Mouse (Mus musculus) MEL (cell line): ENCODE results near the gene Cela1. TPM values are rescaled to one million over a fixed set of nuclear protein-coding genes. Genes with fewer than 3 reads are reported as not detected.

Experiments used
- DNase-seq: peaks from one replicate; pipeline ENCODE4 v3.0.0; 2011; ENCODE audit warnings: low read depth, low spot score
- H3K27ac ChIP-seq: 2 replicates; pipeline ENCODE4 v1.5.1; 2012; ENCODE audit warnings: low read depth, mild to moderate bottlenecking, control low read depth, low read length, moderate library complexity; ENCODE audit not compliant: control insufficient read depth
- H3K27me3 ChIP-seq, 2 experiments: fragments of 150-350 bp in 1 of 2; sonication (generic) in 1 of 2; 2 replicates each; pipeline ENCODE4 v1.6.1; 2012; ENCODE audit warnings: low read length in 2 of 2, mild to moderate bottlenecking in 2 of 2, improper control_type of control experiment in 1 of 2, moderate library complexity in 1 of 2; ENCODE audit not compliant: insufficient read depth in 2 of 2, control insufficient read depth in 1 of 2
- H3K36me3 ChIP-seq, 2 experiments: 2 replicates each; pipeline ENCODE4 v1.6.1; 2012 to 2014; ENCODE audit warnings: low read length in 2 of 2, improper control_type of control experiment in 1 of 2, inconsistent platforms in 1 of 2, mild to moderate bottlenecking in 1 of 2; ENCODE audit not compliant: insufficient read depth in 2 of 2, control insufficient read depth in 1 of 2
- H3K4me1 ChIP-seq, 2 experiments: fragments of 150-350 bp in 1 of 2; sonication (generic) in 1 of 2; 2 replicates each; pipeline ENCODE4 v1.6.1; 2012; ENCODE audit warnings: low read length in 2 of 2, improper control_type of control experiment in 1 of 2, mild to moderate bottlenecking in 1 of 2; ENCODE audit not compliant: insufficient read depth in 2 of 2, control insufficient read depth in 1 of 2
- H3K4me3 ChIP-seq, 2 experiments: fragments of 150-350 bp in 1 of 2; sonication (generic) in 1 of 2; 2 replicates each; pipeline ENCODE4 v1.5.1; 2012; ENCODE audit warnings: low read depth in 2 of 2, low read length in 2 of 2, mild to moderate bottlenecking in 2 of 2, moderate library complexity in 2 of 2, control low read depth in 1 of 2, improper control_type of control experiment in 1 of 2; ENCODE audit not compliant: control insufficient read depth in 1 of 2, insufficient read depth in 1 of 2
- H3K79me2 ChIP-seq: 2 replicates; pipeline ENCODE4 v1.6.1; 2012; ENCODE audit warnings: mild to moderate bottlenecking, low read length, moderate library complexity; ENCODE audit not compliant: control insufficient read depth, poor library complexity, insufficient read depth
- H3K9ac ChIP-seq: 2 replicates; pipeline ENCODE4 v1.6.1; 2012; ENCODE audit warnings: low read depth, mild to moderate bottlenecking, control low read depth, low read length, moderate library complexity; ENCODE audit not compliant: control insufficient read depth, poor library complexity, severe bottlenecking
- H3K9me3 ChIP-seq: fragments of 150-350 bp; sonication (generic); replicated peaks from 2 replicates; pipeline ENCODE4 v1.6.1; 2012; ENCODE audit warnings: mild to moderate bottlenecking, low read length, improper control_type of control experiment, moderate library complexity; ENCODE audit not compliant: insufficient read depth
- E2F4 ChIP-seq: IDR thresholded peaks from 2 replicates; pipeline ENCODE4 v1.6.1; 2011; ENCODE audit warnings: low read depth, low read length, improper control_type of control experiment, borderline replicate concordance
- ELF1 ChIP-seq: IDR thresholded peaks from 2 replicates; pipeline ENCODE4 v1.6.1; 2014; ENCODE audit warnings: low read depth, mild to moderate bottlenecking, inconsistent platforms, low read length, improper control_type of control experiment, moderate library complexity
- GATA1 ChIP-seq: IDR thresholded peaks from 2 replicates; pipeline ENCODE4 v1.6.1; 2011; ENCODE audit warnings: low read depth, low read length, improper control_type of control experiment
- MAFK ChIP-seq: IDR thresholded peaks from 2 replicates; pipeline ENCODE4 v1.6.1; 2011; ENCODE audit warnings: low read depth, mild to moderate bottlenecking, low read length, improper control_type of control experiment, borderline replicate concordance
- MAZ ChIP-seq: IDR thresholded peaks from 2 replicates; pipeline ENCODE4 v1.6.1; 2012; ENCODE audit warnings: low read depth, mild to moderate bottlenecking, inconsistent platforms, low read length, improper control_type of control experiment
- MEF2A ChIP-seq: IDR thresholded peaks from 2 replicates; pipeline ENCODE4 v1.6.1; 2014; ENCODE audit warnings: low read depth, mild to moderate bottlenecking, inconsistent platforms, low read length, improper control_type of control experiment; ENCODE audit not compliant: poor library complexity, insufficient replicate concordance, severe bottlenecking; ENCODE audit errors: extremely low read depth
- MXI1 ChIP-seq: IDR thresholded peaks from 2 replicates; pipeline ENCODE4 v1.6.1; 2011; ENCODE audit warnings: mild to moderate bottlenecking, low read depth, low read length, improper control_type of control experiment
- MYB ChIP-seq: IDR thresholded peaks from 2 replicates; pipeline ENCODE4 v1.6.1; 2011; ENCODE audit warnings: mild to moderate bottlenecking, low read depth, low read length, improper control_type of control experiment
- NELFE ChIP-seq: IDR thresholded peaks from 2 replicates; pipeline ENCODE4 v1.6.1; 2011; ENCODE audit warnings: low read depth, low read length, improper control_type of control experiment
- POLR2AphosphoS2 ChIP-seq: IDR thresholded peaks from 2 replicates; pipeline ENCODE4 v1.6.1; 2011; ENCODE audit warnings: low read length, improper control_type of control experiment
- RAD21 ChIP-seq: IDR thresholded peaks from 2 replicates; pipeline ENCODE4 v1.6.1; 2011; ENCODE audit warnings: mild to moderate bottlenecking, low read depth, low read length, improper control_type of control experiment
- RCOR1 ChIP-seq: IDR thresholded peaks from 2 replicates; pipeline ENCODE4 v1.6.1; 2012; ENCODE audit warnings: low read depth, mild to moderate bottlenecking, inconsistent platforms, low read length, improper control_type of control experiment
- SIN3A ChIP-seq: IDR thresholded peaks from 2 replicates; pipeline ENCODE4 v1.6.1; 2012; ENCODE audit warnings: low read length, improper control_type of control experiment, inconsistent platforms
- SMC3 ChIP-seq: IDR thresholded peaks from 2 replicates; pipeline ENCODE4 v1.6.1; 2011; ENCODE audit warnings: low read depth, low read length, improper control_type of control experiment
- TAL1 ChIP-seq: IDR thresholded peaks from 2 replicates; pipeline ENCODE4 v1.6.1; 2012; ENCODE audit warnings: mild to moderate bottlenecking, inconsistent platforms, low read length, moderate library complexity, mixed read lengths
- TBP ChIP-seq: IDR thresholded peaks from 2 replicates; pipeline ENCODE4 v1.8.0; 2011; ENCODE audit warnings: low read depth, low read length, improper control_type of control experiment
- UBTF ChIP-seq: IDR thresholded peaks from 2 replicates; pipeline ENCODE4 v1.6.1; 2012; ENCODE audit warnings: low read depth, mild to moderate bottlenecking, inconsistent platforms, low read length, improper control_type of control experiment, moderate library complexity, borderline replicate concordance; ENCODE audit not compliant: insufficient read depth
- USF2 ChIP-seq, 2 experiments: IDR thresholded peaks; 2 replicates each; pipeline ENCODE4 v1.6.1; 2011 to 2012; ENCODE audit warnings: improper control_type of control experiment in 2 of 2, low read length in 2 of 2, borderline replicate concordance in 1 of 2, inconsistent platforms in 1 of 2, low read depth in 1 of 2, mild to moderate bottlenecking in 1 of 2; ENCODE audit not compliant: insufficient read depth in 1 of 2
- ZKSCAN1 ChIP-seq: IDR thresholded peaks from 2 replicates; pipeline ENCODE4 v1.6.1; 2012; ENCODE audit warnings: low read depth, mild to moderate bottlenecking, inconsistent platforms, low read length, improper control_type of control experiment, moderate library complexity
- ZNF384 ChIP-seq: IDR thresholded peaks from 2 replicates; pipeline ENCODE4 v1.6.1; 2012; ENCODE audit warnings: low read depth, mild to moderate bottlenecking, inconsistent platforms, low read length, improper control_type of control experiment
- polyA plus RNA-seq, 2 experiments: library from polyadenylated mRNA; stranded (reverse) in 1 of 2; unstranded in 1 of 2; fragments of >175 nt in 1 of 2; fragments of >200 nt in 1 of 2; gene quantifications; 2 replicates each; pipeline versions ENCODE4 v1.2.1 to v1.2.4; 2012; ENCODE audit warnings: low replicate concordance in 2 of 2, low read depth in 1 of 2; ENCODE audit not compliant: insufficient read length in 2 of 2, insufficient read depth in 1 of 2, missing spikeins in 1 of 2
- total RNA-seq: library from RNA; depleted of rRNA; stranded (reverse); fragments of 300-350 nt; gene quantifications from 2 replicates; pipeline ENCODE4 v1.2.3, GENCODE M21; 2012

The Cela1 gene
- total and polyA plus RNA-seq, 3 experiments, result 51.4 to 60.3 TPM; not detected in 1

GRCm38 (mm10) chr15:100627774-100628370, 59.8 kb downstream of the Cela1 start:
- TF ChIP-seq TBP (no peak), SIN3A (no peak), UBTF (no peak), E2F4 (no peak), MAZ (no peak), RCOR1 (no peak), SMC3 (no peak), GATA1 (no peak), ZKSCAN1 (no peak), MYB (no peak), TAL1 (no peak), ELF1 (no peak), RAD21 (no peak), ZNF384 (no peak), MEF2A (no peak), MXI1 (no peak), POLR2AphosphoS2 (no peak), NELFE (no peak), USF2 (IDR thresholded peaks at IDR 0.05; ENCODE audit: borderline replicate concordance in 1 of 2, insufficient read depth in 1 of 2, low read depth in 1 of 2, low read length in 2 of 2) (no peak), MAFK (no peak)
- no peaks in the 10 kb centered on the region for H3K27me3 ChIP-seq
- H3K4me1 ChIP-seq, result peaks cover 2 to 17% of the 10 kb centered on the region in 2 experiments
- no peak overlapping the region for H3K9ac ChIP-seq
- no peak for DNase-seq
- peaks cover 0 to 11% of the 10 kb centered on the region in 2 experiments; a peak in 2 of 4 replicates for H3K36me3 ChIP-seq
- H3K4me3 ChIP-seq, result no peak overlapping the region
- no peaks in the 10 kb centered on the region for H3K9me3 ChIP-seq
- no peaks in the 10 kb centered on the region for H3K79me2 ChIP-seq
- H3K27ac ChIP-seq, result no peak overlapping the region

- Histone ChIP-seq H3K4me3 (peak overlapping the region in 1 of 2 experiments; percentile 37; a peak in 1 of 4 replicates), H3K9ac (no peak overlapping the region), H3K79me2 (no peaks in the 10 kb centered on the region), H3K27me3 (no peaks in the 10 kb centered on the region), H3K36me3 (peaks cover 0 to 11% of the 10 kb centered on the region in 2 experiments; a peak in 2 of 4 replicates), H3K9me3 (no peaks in the 10 kb centered on the region), H3K27ac (no peak overlapping the region)
- peak; percentile 76 for DNase-seq
- peak; percentile 84 for TF ChIP-seq ZNF384
- no peak for TF ChIP-seq POLR2AphosphoS2
- TF ChIP-seq, all 39 proteins: peak for 1
- H3K4me1 ChIP-seq, result peaks cover 2 to 13% of the 10 kb centered on the region in 2 experiments
These were observed 60.4 kb downstream of the Cela1 start for GRCm38 (mm10) chr15:100627287-100627686.
